Mouse (Mus musculus) neural tube, embryonic 15.5 days (tissue): ENCODE data around the gene Gm43064. TPM values are rescaled to one million over a fixed set of nuclear protein-coding genes. Genes with fewer than 3 reads are reported as not detected.
A peak's percentile ranks its signal among the peaks of the same experiment; 100 is the strongest.
"Not testable (repeated sequence)": the region's sequence is repeated elsewhere in the genome, so short reads cannot be mapped to it uniquely, and the experiment has no call there.

Source experiments
- ATAC-seq: fragments of 200-750 bp; cut with Nextera tagmentation; 2 replicates; pipeline ENCODE4 v1.8.0; 2017; ENCODE audit warnings: mild to moderate bottlenecking, moderate TSS enrichment, moderate library complexity; ENCODE audit not compliant: low FRiP score
- H3K27ac ChIP-seq: fragments of 300-500 bp; sonication (generic); replicated peaks from 2 replicates; pipeline ENCODE4 v1.5.1; 2015; ENCODE audit warnings: mild to moderate bottlenecking, inconsistent platforms
- H3K27me3 ChIP-seq: fragments of 300-500 bp; sonication (generic); replicated peaks from 2 replicates; pipeline ENCODE4 v1.6.1; 2015; ENCODE audit warnings: inconsistent platforms
- H3K36me3 ChIP-seq: fragments of 300-500 bp; sonication (generic); 2 replicates; pipeline ENCODE4 v1.6.1; 2015; ENCODE audit warnings: inconsistent platforms
- H3K4me1 ChIP-seq: fragments of 300-500 bp; sonication (generic); 2 replicates; pipeline ENCODE4 v1.6.1; 2015; ENCODE audit warnings: inconsistent platforms
- H3K4me2 ChIP-seq: fragments of 300-500 bp; sonication (generic); 2 replicates; pipeline ENCODE4 v1.6.1; 2015; ENCODE audit warnings: inconsistent platforms, mild to moderate bottlenecking, moderate library complexity
- H3K4me3 ChIP-seq: fragments of 300-500 bp; sonication (generic); replicated peaks from 2 replicates; pipeline ENCODE4 v1.5.1; 2015; ENCODE audit warnings: mild to moderate bottlenecking, inconsistent platforms
- H3K9ac ChIP-seq: fragments of 300-500 bp; sonication (generic); replicated peaks from 2 replicates; pipeline ENCODE4 v1.6.1; 2015; ENCODE audit warnings: mild to moderate bottlenecking, inconsistent platforms
- H3K9me3 ChIP-seq: fragments of 300-500 bp; sonication (generic); replicated peaks from 2 replicates; pipeline ENCODE4 v1.6.1; 2016; ENCODE audit warnings: inconsistent platforms
- WGBS: fragments of 180-500 bp; shearing (Covaris S2); methylation state at CpG from one replicate; pipeline ENCODE4 v1.1.7; 2015; ENCODE audit warnings: mixed read lengths; 5-methylcytosine and 5-hydroxymethylcytosine counted together
- polyA plus RNA-seq: library from polyadenylated mRNA; unstranded; fragments of >200 nt; fragmentation: Nextera tagmentation; extraction: Ambion mirVana; gene quantifications from 2 replicates; pipeline ENCODE4 v1.2.1, GENCODE M21; 2015

The Gm43064 gene
- polyA plus RNA-seq, 1 experiment from 2014 or later = not detected

GRCm38 (mm10) chr3:103782844-103783609 lies 26.3 kb upstream of the Gm43064 start:
- H3K36me3 ChIP-seq = peaks cover under 1% of the 10 kb centered on the region; the same call in 1 of the 2 replicates
- H3K27me3 ChIP-seq = no peaks in the 10 kb centered on the region
- no peak overlapping the region for H3K9ac ChIP-seq
- H3K9me3 ChIP-seq = no peaks in the 10 kb centered on the region
- no peak overlapping the region for H3K4me3 ChIP-seq
- no peak overlapping the region for H3K4me2 ChIP-seq
- peaks cover 13% of the 10 kb centered on the region; the same call in 1 of the 2 replicates for H3K4me1 ChIP-seq
- H3K27ac ChIP-seq = no peak overlapping the region
- ATAC-seq = no peak
- WGBS = 95% methylated on average over 4 of the region's 4 CpGs

- Histone ChIP-seq H3K27me3 (no peaks in the 10 kb centered on the region), H3K9me3 (no peaks in the 10 kb centered on the region), H3K27ac (no peak overlapping the region), H3K4me1 (peaks cover 38% of the 10 kb centered on the region), H3K4me2 (no peak overlapping the region), H3K9ac (no peak overlapping the region), H3K4me3 (no peak overlapping the region), H3K36me3 (no peaks in the 10 kb centered on the region)
- WGBS = 56% methylated on average over 7 of the region's 7 CpGs
- ATAC-seq = no peak
These were observed 22.1 kb upstream of the Gm43064 start for GRCm38 (mm10) chr3:103787225-103787624.

GRCm38 (mm10) chr3:103789096-103789495 lies 20.3 kb upstream of the Gm43064 start:
- WGBS = 87% methylated on average over 7 of the region's 7 CpGs
- peak overlapping the region; percentile 95; the same call in 1 of the 2 replicates for H3K4me3 ChIP-seq
- ATAC-seq = no peak

GRCm38 (mm10) chr3:103789891-103790345 lies 19.5 kb upstream of the Gm43064 start:
- ATAC-seq = no peak
- peaks cover 38% of the 10 kb centered on the region for H3K4me1 ChIP-seq

More at GRCm38 (mm10) chr3:103789096-103789495, 20.3 kb upstream of the Gm43064 start:
- 0 out of 2 replicates have a peak overlapping the region, but pooled peaks have one; percentile 17 for H3K9ac ChIP-seq
- H3K4me1 ChIP-seq = peaks cover 38% of the 10 kb centered on the region
- no peak overlapping the region for H3K27ac ChIP-seq
- H3K27me3 ChIP-seq = no peaks in the 10 kb centered on the region
- no peaks in the 10 kb centered on the region for H3K9me3 ChIP-seq
- peak overlapping the region; percentile 84 for H3K4me2 ChIP-seq
- H3K36me3 ChIP-seq = no peaks in the 10 kb centered on the region

GRCm38 (mm10) chr3:103790346-103791145 lies 18.8 kb upstream of the Gm43064 start:
- peak overlapping the region; percentile 96 for H3K9ac ChIP-seq
- peak overlapping the region; percentile 84 for H3K4me2 ChIP-seq
- WGBS = under 1% methylated on average over 53 of the region's 61 CpGs
- H3K4me1 ChIP-seq = peaks cover 35% of the 10 kb centered on the region
- peak; percentile 83 for ATAC-seq
- H3K9me3 ChIP-seq = no peaks in the 10 kb centered on the region
- no peaks in the 10 kb centered on the region for H3K27me3 ChIP-seq
- peak overlapping the region; percentile 95 for H3K27ac ChIP-seq
- H3K36me3 ChIP-seq = no peaks in the 10 kb centered on the region
- peak overlapping the region; percentile 95 for H3K4me3 ChIP-seq

More at GRCm38 (mm10) chr3:103789891-103790345, 19.5 kb upstream of the Gm43064 start:
- no peaks in the 10 kb centered on the region for H3K36me3 ChIP-seq
- 2% methylated on average over 14 of the region's 14 CpGs for WGBS
- H3K27ac ChIP-seq = peak overlapping the region; percentile 95
- no peaks in the 10 kb centered on the region for H3K27me3 ChIP-seq
- peak overlapping the region; percentile 84 for H3K4me2 ChIP-seq
- no peaks in the 10 kb centered on the region for H3K9me3 ChIP-seq
- peak overlapping the region; percentile 95 for H3K4me3 ChIP-seq
- peak overlapping the region; percentile 96 for H3K9ac ChIP-seq

GRCm38 (mm10) chr3:103791230-103792110 lies 17.9 kb upstream of the Gm43064 start, which contains the start of gene Hipk1:
Gene Hipk1, minus strand, starts transcription at chr3:103791563.
- Histone ChIP-seq H3K4me1 (peaks cover 32% of the 10 kb centered on the region), H3K27ac (peak within 1 kb of the TSS; percentile 95), H3K4me3 (peak within 1 kb of the TSS; percentile 95), H3K4me2 (peak within 1 kb of the TSS; percentile 84), H3K9me3 (no peaks in the 10 kb centered on the region), H3K36me3 (no peaks in the 10 kb centered on the region), H3K9ac (peak within 1 kb of the TSS; percentile 96), H3K27me3 (no peaks in the 10 kb centered on the region)
- 8% methylated on average over 49 of the region's 49 CpGs for WGBS
- peak; percentile 97 for ATAC-seq

- H3K4me3 ChIP-seq = peak overlapping the region; percentile 95
- H3K4me1 ChIP-seq = peaks cover 31% of the 10 kb centered on the region
- H3K36me3 ChIP-seq, ATAC-seq, H3K9me3 ChIP-seq, H3K27me3 ChIP-seq, H3K9ac ChIP-seq: not testable (repeated sequence)
- WGBS = 84% methylated on average over 5 of the region's 5 CpGs
- peak overlapping the region; percentile 95; the same call in 1 of the 2 replicates for H3K27ac ChIP-seq
- peak overlapping the region; percentile 84 for H3K4me2 ChIP-seq
These were observed 17.3 kb upstream of the Gm43064 start for GRCm38 (mm10) chr3:103792111-103792406.

- WGBS = 83% methylated on average over 1 of the region's 1 CpGs
- no peaks in the 10 kb centered on the region for H3K9me3 ChIP-seq
- ATAC-seq = no peak
- H3K4me2 ChIP-seq = no peak overlapping the region
- 0 out of 2 replicates have a peak, but pooled peaks cover 5% of the 10 kb centered on the region for H3K27me3 ChIP-seq
- no peak overlapping the region for H3K4me3 ChIP-seq
- H3K27ac ChIP-seq = no peak overlapping the region
- no peaks in the 10 kb centered on the region for H3K36me3 ChIP-seq
- H3K9ac ChIP-seq = no peak overlapping the region
- peaks cover 27% of the 10 kb centered on the region for H3K4me1 ChIP-seq
These were observed 16.8 kb upstream of the Gm43064 start for GRCm38 (mm10) chr3:103792566-103792965.

GRCm38 (mm10) chr3:103796389-103796788 lies 13.0 kb upstream of the Gm43064 start:
- no peak overlapping the region for H3K4me3 ChIP-seq
- H3K9me3 ChIP-seq = no peaks in the 10 kb centered on the region
- 0 out of 2 replicates have a peak, but pooled peaks cover 5% of the 10 kb centered on the region for H3K27me3 ChIP-seq
- H3K4me2 ChIP-seq = no peak overlapping the region
- no peak overlapping the region for H3K9ac ChIP-seq
- no peak for ATAC-seq
- H3K27ac ChIP-seq = no peak overlapping the region
- H3K36me3 ChIP-seq = no peaks in the 10 kb centered on the region
- H3K4me1 ChIP-seq = peaks cover 4% of the 10 kb centered on the region; the same call in 1 of the 2 replicates
- WGBS = 64% methylated on average over 2 of the region's 2 CpGs

GRCm38 (mm10) chr3:103799507-103799906 lies 9.9 kb upstream of the Gm43064 start:
- Histone ChIP-seq H3K4me2 (no peak overlapping the region), H3K36me3 (peaks cover 26% of the 10 kb centered on the region), H3K9me3 (no peaks in the 10 kb centered on the region), H3K27ac (no peak overlapping the region), H3K4me1 (peaks cover 5% of the 10 kb centered on the region; the same call in 1 of the 2 replicates), H3K4me3 (no peak overlapping the region), H3K27me3 (0 out of 2 replicates have a peak, but pooled peaks cover 5% of the 10 kb centered on the region), H3K9ac (no peak overlapping the region)
- WGBS = 87% methylated on average over 2 of the region's 2 CpGs
- ATAC-seq = no peak
